Mouse (Mus musculus) layer of hippocampus, postnatal 25 days (tissue): ENCODE measurements around the gene Ly6c2. TPM values are rescaled to one million over a fixed set of nuclear protein-coding genes. Genes with fewer than 3 reads are reported as not detected.

Experiments
- total RNA-seq, 2 experiments: library from RNA; stranded (reverse); gene quantifications; 2 replicates each; pipeline ENCODE4 v1.2.3; 2021

The Ly6c2 gene
- total RNA-seq, 2 experiments from 2014 or later = 1.7 to 4.5 TPM

Other genes with a start within 250 kb of the Ly6c2 start
- gene 2010109I03Rik, start 214.9 kb downstream of the Ly6c2 start, total RNA-seq = not detected
- gene Ly6i, start 128.5 kb downstream of the Ly6c2 start, total RNA-seq = under 1 TPM in 1 of 2 experiments, not detected in 1; 0.22 TPM
- gene Ly6a, start 113.9 kb downstream of the Ly6c2 start, total RNA-seq = 10 to 100 TPM; 11.5 to 18.4 TPM
- 10 to 100 TPM; 52.9 to 60.6 TPM for gene Ly6c1, start 63.1 kb downstream of the Ly6c2 start, total RNA-seq
- gene Ly6g, start 43.3 kb upstream of the Ly6c2 start, total RNA-seq = not detected
- not detected for gene BC025446, start 104.4 kb upstream of the Ly6c2 start, total RNA-seq
- gene Ly6f, start 156.5 kb upstream of the Ly6c2 start, total RNA-seq = not detected